Mouse (Mus musculus): ENCODE results near the gene Prickle4.

- TF ChIP-seq TAL1 (IDR thresholded peaks at IDR 0.05; ENCODE audit: low read length) (no peak), GATA1 (IDR thresholded peaks at IDR 0.05; ENCODE audit: low read length) (no peak)
Measured at GRCm38 (mm10) chr17:47730633-47731575, 36.4 kb upstream of the Prickle4 start.

Data from erythroblast, embryonic 14.5 days (primary cell).